Mouse (Mus musculus): ENCODE results near the gene Agl. TPM values are rescaled to one million over a fixed set of nuclear protein-coding genes. Genes with fewer than 3 reads are reported as not detected.
A peak's percentile ranks its signal among the peaks of the same experiment; 100 is the strongest.
"Not testable (repeated sequence)": the region's sequence is repeated elsewhere in the genome, so short reads cannot be mapped to it uniquely, and the experiment has no call there.

The Agl gene
- polyA plus RNA-seq, 1 experiment from 2014 or later, result 8.9 TPM

DNA sequence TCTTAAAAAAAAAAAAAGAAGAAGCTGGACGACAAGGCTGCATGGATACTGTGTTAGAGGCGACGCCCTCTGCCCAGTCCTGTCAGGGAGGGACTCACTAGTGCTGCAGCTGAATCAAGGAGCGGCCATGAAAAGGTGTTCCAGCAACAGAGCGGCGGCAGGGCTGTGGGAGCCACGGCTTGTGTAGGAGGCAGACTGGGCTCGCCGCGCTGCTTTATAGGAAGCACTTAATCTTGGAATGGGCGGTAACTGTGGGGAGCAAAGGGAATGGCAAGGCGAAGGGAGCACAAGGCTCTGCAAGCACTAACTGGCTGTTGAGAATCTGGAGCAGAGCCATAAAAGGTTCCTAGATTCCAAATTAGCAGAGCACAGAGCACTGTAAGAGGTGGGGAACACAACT lies 34.1 kb downstream of the Agl start:
- Histone ChIP-seq H3K4me2 (replicated peaks; ENCODE audit: low read depth) (no peak overlapping the region), H3K27me3 (ENCODE audit: control insufficient read depth, insufficient read depth, low read length) (no peaks in the 10 kb centered on the region), H3K9ac (ENCODE audit: low read length) (no peak overlapping the region), H3K27ac (replicated peaks) (no peak overlapping the region), H3K36me3 (ENCODE audit: control insufficient read depth, insufficient read depth, low read length) (peaks cover 24% of the 10 kb centered on the region; the same call in 1 of the 2 replicates), H3K4me3 (ENCODE audit: low read depth, low read length) (no peak overlapping the region), H3K9me3 (ENCODE audit: control insufficient read depth, low read length) (no peaks in the 10 kb centered on the region), H3K4me1 (replicated peaks; ENCODE audit: control insufficient read depth, insufficient read depth) (no peaks in the 10 kb centered on the region)
- no peak for DNase-seq (ENCODE audit: low spot score)
- TF ChIP-seq CTCF (IDR thresholded peaks at IDR 0.05; ENCODE audit: low read depth) (no peak), EP300 (optimal IDR thresholded peaks at IDR 0.05) (no peak)
- ATAC-seq (ENCODE audit: low FRiP score, low TSS enrichment), result no peak
- WGBS, result 81% methylated on average over 12 of the region's 12 CpGs

DNA sequence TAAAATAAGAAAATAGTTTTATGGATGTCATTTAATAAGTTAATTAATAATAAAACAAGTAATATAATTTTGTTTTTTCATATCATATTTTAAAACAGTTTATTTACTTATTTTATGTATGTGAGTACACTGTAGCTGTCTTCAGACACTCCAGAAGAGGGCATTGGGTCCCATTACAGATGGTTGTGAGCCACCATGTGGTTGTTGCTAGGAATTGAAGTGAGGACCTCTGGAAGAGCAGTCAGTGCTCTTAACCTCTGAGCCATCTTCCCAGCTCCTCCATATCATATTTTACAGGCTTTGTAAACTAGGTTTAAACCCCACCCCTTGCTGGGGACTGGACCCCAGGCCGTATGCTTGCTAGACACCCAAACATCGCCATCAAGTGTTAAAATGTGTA lies 36.4 kb downstream of the Agl start:
- no peaks in the 10 kb centered on the region for H3K27me3 ChIP-seq (ENCODE audit: control insufficient read depth, insufficient read depth, low read length)
- ATAC-seq (ENCODE audit: low FRiP score, low TSS enrichment) (no peak), DNase-seq (ENCODE audit: low spot score) (no peak)
- H3K36me3 ChIP-seq (ENCODE audit: control insufficient read depth, insufficient read depth, low read length), result peaks cover 17% of the 10 kb centered on the region; the same call in 1 of the 2 replicates
- H3K9ac ChIP-seq (ENCODE audit: low read length), result no peak overlapping the region
- H3K9me3 ChIP-seq (ENCODE audit: control insufficient read depth, low read length), result no peaks in the 10 kb centered on the region
- no peaks in the 10 kb centered on the region for H3K4me1 ChIP-seq (replicated peaks; ENCODE audit: control insufficient read depth, insufficient read depth)
- H3K4me3 ChIP-seq (ENCODE audit: low read depth, low read length), result no peak overlapping the region
- no peak overlapping the region for H3K4me2 ChIP-seq (replicated peaks; ENCODE audit: low read depth)
- no peak overlapping the region for H3K27ac ChIP-seq (replicated peaks)
- peak; percentile 74 for TF ChIP-seq CTCF (IDR thresholded peaks at IDR 0.05; ENCODE audit: low read depth)
- no peak for TF ChIP-seq EP300 (optimal IDR thresholded peaks at IDR 0.05)
- 87% methylated on average over 2 of the region's 2 CpGs for WGBS

DNA sequence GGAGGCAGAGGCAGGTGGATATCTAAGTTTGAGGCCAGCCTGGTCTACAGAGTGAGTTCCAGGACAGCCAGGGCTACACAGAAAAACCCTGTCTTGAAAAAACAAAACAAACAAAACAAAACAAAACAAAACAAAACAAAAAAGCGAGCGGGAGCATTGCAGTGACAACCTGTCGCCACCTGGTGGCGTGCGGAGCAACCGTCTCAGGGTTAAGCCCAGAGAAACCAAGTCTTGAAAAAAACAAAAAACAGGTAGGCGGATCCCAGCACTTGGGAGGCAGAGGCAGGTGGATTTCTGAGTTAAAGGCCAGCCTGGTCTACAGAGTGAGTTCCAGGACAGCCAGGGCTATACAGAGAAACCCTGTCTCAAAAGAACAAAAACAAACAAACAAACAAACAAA lies 41.0 kb downstream of the Agl start:
- H3K9ac ChIP-seq (ENCODE audit: low read length); H3K4me3 ChIP-seq (ENCODE audit: low read depth, low read length); H3K27me3 ChIP-seq (ENCODE audit: control insufficient read depth, insufficient read depth, low read length); H3K9me3 ChIP-seq (ENCODE audit: control insufficient read depth, low read length); H3K36me3 ChIP-seq (ENCODE audit: control insufficient read depth, insufficient read depth, low read length); H3K27ac ChIP-seq (replicated peaks); H3K4me2 ChIP-seq (replicated peaks; ENCODE audit: low read depth); DNase-seq (ENCODE audit: low spot score); ATAC-seq (ENCODE audit: low FRiP score, low TSS enrichment); H3K4me1 ChIP-seq (replicated peaks; ENCODE audit: control insufficient read depth, insufficient read depth): not testable (repeated sequence)
- TF ChIP-seq CTCF (IDR thresholded peaks at IDR 0.05; ENCODE audit: low read depth), result peak; percentile 47
- WGBS, result 94% methylated on average over 7 of the region's 7 CpGs

GRCm38 (mm10) chr3:116752818-116753217 lies 55.1 kb downstream of the Agl start:
- no peak overlapping the region for H3K4me2 ChIP-seq (replicated peaks; ENCODE audit: low read depth)
- no peaks in the 10 kb centered on the region for H3K4me1 ChIP-seq (replicated peaks; ENCODE audit: control insufficient read depth, insufficient read depth)
- TF ChIP-seq EP300 (optimal IDR thresholded peaks at IDR 0.05) (no peak), CTCF (IDR thresholded peaks at IDR 0.05; ENCODE audit: low read depth) (no peak)
- H3K27me3 ChIP-seq (ENCODE audit: control insufficient read depth, insufficient read depth, low read length), result no peaks in the 10 kb centered on the region
- H3K9ac ChIP-seq (ENCODE audit: low read length), result no peak overlapping the region
- no peak overlapping the region for H3K4me3 ChIP-seq (ENCODE audit: low read depth, low read length)
- H3K27ac ChIP-seq (replicated peaks), result no peak overlapping the region
- ATAC-seq (ENCODE audit: low FRiP score, low TSS enrichment), result no peak
- H3K36me3 ChIP-seq (ENCODE audit: control insufficient read depth, insufficient read depth, low read length), result peaks cover 18% of the 10 kb centered on the region
- no peak for DNase-seq (ENCODE audit: low spot score)
- 88% methylated on average over 8 of the region's 8 CpGs for WGBS
- H3K9me3 ChIP-seq (ENCODE audit: control insufficient read depth, low read length), result no peaks in the 10 kb centered on the region

DNA sequence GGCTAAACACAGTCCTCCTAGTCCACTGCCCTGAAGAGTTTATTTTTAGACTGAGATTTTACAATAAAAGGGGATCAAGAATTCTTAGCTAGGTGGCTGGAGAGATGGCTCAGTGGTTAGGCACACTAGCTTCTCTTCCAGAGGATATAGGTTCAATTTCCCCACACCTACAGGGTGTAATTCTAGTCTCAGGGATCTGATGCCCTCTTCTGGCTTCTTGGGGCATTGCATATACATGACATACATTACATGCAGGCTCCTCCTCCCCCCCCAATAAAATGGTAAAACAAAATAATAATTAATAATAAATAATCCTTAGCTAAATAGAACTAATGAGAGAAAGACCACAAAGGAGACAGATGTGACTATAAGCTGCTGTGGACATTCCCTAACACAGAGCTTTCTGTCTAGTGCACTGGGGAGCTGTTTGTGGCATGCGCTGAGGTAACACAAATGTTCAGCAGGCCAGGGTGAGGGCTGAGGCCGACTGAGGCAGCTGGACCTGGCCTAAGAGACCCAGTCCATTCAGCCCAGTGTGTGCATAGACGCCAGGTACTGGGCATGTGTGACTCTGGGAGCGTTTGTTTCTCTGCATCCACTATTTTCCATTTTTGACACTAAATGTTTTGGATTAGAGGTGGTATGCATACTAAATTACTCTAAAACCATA lies 56.6 kb downstream of the Agl start:
- Histone ChIP-seq H3K4me3 (ENCODE audit: low read depth, low read length) (no peak overlapping the region), H3K4me1 (replicated peaks; ENCODE audit: control insufficient read depth, insufficient read depth) (no peaks in the 10 kb centered on the region), H3K36me3 (ENCODE audit: control insufficient read depth, insufficient read depth, low read length) (peaks cover 12% of the 10 kb centered on the region; the same call in 1 of the 2 replicates), H3K9ac (ENCODE audit: low read length) (no peak overlapping the region), H3K9me3 (ENCODE audit: control insufficient read depth, low read length) (no peaks in the 10 kb centered on the region), H3K27me3 (ENCODE audit: control insufficient read depth, insufficient read depth, low read length) (no peaks in the 10 kb centered on the region), H3K27ac (replicated peaks) (no peak overlapping the region), H3K4me2 (replicated peaks; ENCODE audit: low read depth) (no peak overlapping the region)
- ATAC-seq (ENCODE audit: low FRiP score, low TSS enrichment), result peak; percentile 70; the same call in 1 of the 2 replicates
- DNase-seq (ENCODE audit: low spot score), result peak; percentile 60
- WGBS, result 91% methylated on average over 4 of the region's 4 CpGs
- TF ChIP-seq EP300 (optimal IDR thresholded peaks at IDR 0.05) (no peak), CTCF (IDR thresholded peaks at IDR 0.05; ENCODE audit: low read depth) (peak; percentile 77)

DNA sequence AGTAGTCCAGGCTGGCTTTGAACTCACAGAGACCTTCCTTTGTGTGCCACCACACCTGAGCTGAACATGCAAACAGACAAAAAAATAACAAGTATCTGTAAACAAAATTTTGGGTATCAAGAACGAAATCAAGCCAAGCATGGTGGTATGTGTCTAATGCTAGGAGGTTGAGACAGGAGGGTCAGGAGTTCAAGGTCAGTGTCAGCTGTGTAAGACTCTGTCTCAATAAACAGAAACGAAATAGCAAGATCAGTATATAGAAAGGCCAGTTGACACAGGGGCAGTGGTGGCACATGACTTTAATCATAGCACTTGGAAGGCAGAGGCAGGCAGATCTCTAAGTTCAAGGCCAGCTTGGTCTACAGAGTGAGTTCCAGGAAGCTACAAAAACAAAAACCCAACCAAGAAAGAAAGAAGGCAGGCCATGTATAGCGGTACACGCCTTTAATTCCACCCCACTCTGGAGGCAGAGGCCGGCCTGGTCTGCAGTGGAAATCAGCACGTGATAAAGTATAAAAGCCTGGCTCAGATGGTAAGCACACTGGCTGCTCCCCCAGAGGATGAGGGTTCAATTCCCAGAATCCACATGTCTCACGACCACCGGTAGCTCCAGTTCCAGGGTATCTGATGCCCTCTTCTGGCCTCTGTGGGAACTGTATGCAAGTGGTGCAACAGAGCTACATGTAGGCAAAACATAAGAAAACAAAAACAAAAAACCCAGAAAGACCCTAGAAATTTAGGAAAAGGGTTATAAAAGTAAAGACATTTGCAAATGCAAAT lies 59.4 kb downstream of the Agl start:
- Histone ChIP-seq H3K4me1 (replicated peaks; ENCODE audit: control insufficient read depth, insufficient read depth) (no peaks in the 10 kb centered on the region), H3K27me3 (ENCODE audit: control insufficient read depth, insufficient read depth, low read length) (no peaks in the 10 kb centered on the region), H3K27ac (replicated peaks) (no peak overlapping the region), H3K4me3 (ENCODE audit: low read depth, low read length) (no peak overlapping the region), H3K4me2 (replicated peaks; ENCODE audit: low read depth) (no peak overlapping the region), H3K36me3 (ENCODE audit: control insufficient read depth, insufficient read depth, low read length) (peaks cover 8% of the 10 kb centered on the region; the same call in 1 of the 2 replicates), H3K9me3 (ENCODE audit: control insufficient read depth, low read length) (no peaks in the 10 kb centered on the region), H3K9ac (ENCODE audit: low read length) (no peak overlapping the region)
- TF ChIP-seq EP300 (optimal IDR thresholded peaks at IDR 0.05) (no peak), CTCF (IDR thresholded peaks at IDR 0.05; ENCODE audit: low read depth) (peak; percentile 77)
- WGBS, result 57% methylated on average over 8 of the region's 8 CpGs
- ATAC-seq (ENCODE audit: low FRiP score, low TSS enrichment) (no peak), DNase-seq (ENCODE audit: low spot score) (peak; percentile 56)

Measured in stomach, postnatal 0 days (tissue).